Mouse (Mus musculus) cerebellum, adult 2 months (tissue): ENCODE data around the gene Gnl3l.

Experiments
- CTCF ChIP-seq: fragments of 200-500 bp; IDR thresholded peaks from 2 replicates; pipeline ENCODE4 v1.5.1; 2011; ENCODE audit warnings: low read depth, mild to moderate bottlenecking, control low read depth, low read length, moderate library complexity, borderline replicate concordance; ENCODE audit not compliant: insufficient read depth
- POLR2A ChIP-seq: fragments of 200-500 bp; IDR thresholded peaks from 2 replicates; pipeline ENCODE4 v1.6.1; 2011; ENCODE audit warnings: low read length, control low read depth, borderline replicate concordance; ENCODE audit not compliant: insufficient read depth

- TF ChIP-seq POLR2A, result no peak
- TF ChIP-seq CTCF, result no peak
These were observed 49.0 kb upstream of the Gnl3l start for GRCm38 (mm10) chrX:151066071-151066666.
